Mouse (Mus musculus) small intestine, adult 2 months (tissue): ENCODE data around the gene Zbtb7b.

Experiments
- CTCF ChIP-seq: fragments of 200-500 bp; IDR thresholded peaks from 2 replicates; pipeline ENCODE4 v1.5.1; 2012; ENCODE audit warnings: low read depth, mild to moderate bottlenecking, control low read depth, inconsistent platforms, low read length, moderate library complexity, mixed read lengths; ENCODE audit not compliant: insufficient replicate concordance, insufficient read length; ENCODE audit errors: extremely low read depth
- POLR2A ChIP-seq: fragments of 200-500 bp; IDR thresholded peaks from 2 replicates; pipeline ENCODE4 v1.6.1; 2012; ENCODE audit warnings: low read depth, mild to moderate bottlenecking, control low read depth, inconsistent platforms, low read length, moderate library complexity

DNA sequence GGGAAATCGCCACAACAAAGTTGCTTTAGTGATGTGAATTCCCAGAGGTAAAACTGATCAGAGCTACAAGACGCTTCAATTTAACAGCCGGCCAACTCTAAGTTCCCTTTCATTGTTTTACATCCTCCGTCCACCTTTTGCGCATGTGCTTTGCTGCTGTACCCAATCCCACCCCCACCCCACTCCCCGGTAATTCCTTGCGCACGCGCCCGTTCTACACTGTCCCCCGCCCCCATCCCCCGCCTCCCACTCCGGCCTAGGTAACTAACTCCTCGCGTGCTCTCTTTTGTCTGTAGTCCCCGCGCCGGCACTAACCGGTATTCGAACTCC is 23.2 kb upstream of the Zbtb7b start:
- TF ChIP-seq CTCF, result no peak
- no peak for TF ChIP-seq POLR2A
